Mouse (Mus musculus): ENCODE results near the gene Yif1a.

DNA sequence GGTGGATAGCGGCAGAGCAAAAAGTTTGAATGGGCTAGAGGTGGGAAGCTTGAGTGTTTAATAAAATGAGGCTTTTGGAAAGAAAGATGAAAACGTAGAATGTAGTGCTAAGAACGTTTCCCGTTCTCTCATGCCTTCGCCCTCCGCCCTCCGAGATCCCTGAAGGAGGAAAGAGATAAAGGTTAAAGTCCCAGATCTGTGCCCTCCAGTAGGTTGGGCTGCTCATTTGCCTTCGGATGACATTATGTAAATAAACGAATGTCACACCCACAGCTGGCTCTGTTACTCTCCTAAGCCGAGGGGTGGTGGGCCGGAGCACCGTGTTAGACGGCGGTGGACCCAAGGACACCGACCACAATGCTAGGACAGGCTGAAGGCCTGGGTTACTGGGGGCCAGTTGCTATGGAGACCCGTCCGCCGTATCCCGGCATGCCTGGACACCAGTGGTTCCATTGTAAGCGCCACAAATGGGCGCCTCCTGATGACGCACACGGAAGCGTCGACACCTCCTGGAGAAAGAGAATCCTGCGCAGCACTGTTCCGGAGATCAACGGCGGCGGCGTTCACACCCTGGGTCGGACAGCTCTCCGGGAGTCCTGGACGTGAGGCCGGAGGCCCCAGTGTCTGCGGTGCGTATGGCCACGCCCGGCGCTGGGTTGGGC lies 47.3 kb upstream of the Yif1a start, which contains the start of gene Brms1:
- no peak for TF ChIP-seq USF1 (IDR thresholded peaks at IDR 0.05; ENCODE audit: low read depth)
- peak; percentile 63 for TF ChIP-seq POLR2A (IDR thresholded peaks at IDR 0.05; ENCODE audit: insufficient read length, low read depth)
- TF ChIP-seq MYOG (IDR thresholded peaks at IDR 0.05; ENCODE audit: control insufficient read depth in 1 of 3, insufficient read depth in 1 of 3, insufficient read length in 2 of 3, low read depth in 2 of 3): no peak
- no peak for TF ChIP-seq TCF12 (IDR thresholded peaks at IDR 0.05; ENCODE audit: insufficient read depth, poor library complexity, severe bottlenecking)
- TF ChIP-seq TCF3 (IDR thresholded peaks at IDR 0.05; ENCODE audit: insufficient read length, low read depth): no peak
- no peak for TF ChIP-seq CEBPB (IDR thresholded peaks at IDR 0.05; ENCODE audit: insufficient read depth, poor library complexity, severe bottlenecking)
- TF ChIP-seq POLR2AphosphoS2 (IDR thresholded peaks at IDR 0.05; ENCODE audit: insufficient read length, low read depth): peak; percentile 63
- no peak for TF ChIP-seq MAX (IDR thresholded peaks at IDR 0.05; ENCODE audit: low read depth)
- no peak for TF ChIP-seq REST (IDR thresholded peaks at IDR 0.05; ENCODE audit: insufficient read depth, insufficient read length)
- peak; percentile 89 for TF ChIP-seq SRF (IDR thresholded peaks at IDR 0.05; ENCODE audit: control insufficient read depth, insufficient read length, low read depth)
- no peak for TF ChIP-seq E2F4 (IDR thresholded peaks at IDR 0.05; ENCODE audit: insufficient read depth)
- TF ChIP-seq MYOD1 (IDR thresholded peaks at IDR 0.05; ENCODE audit: control insufficient read depth in 1 of 3, insufficient read length in 2 of 3, low read depth in 2 of 3): no peak
